Mouse (Mus musculus): ENCODE results near the gene Nr3c2.

DNA sequence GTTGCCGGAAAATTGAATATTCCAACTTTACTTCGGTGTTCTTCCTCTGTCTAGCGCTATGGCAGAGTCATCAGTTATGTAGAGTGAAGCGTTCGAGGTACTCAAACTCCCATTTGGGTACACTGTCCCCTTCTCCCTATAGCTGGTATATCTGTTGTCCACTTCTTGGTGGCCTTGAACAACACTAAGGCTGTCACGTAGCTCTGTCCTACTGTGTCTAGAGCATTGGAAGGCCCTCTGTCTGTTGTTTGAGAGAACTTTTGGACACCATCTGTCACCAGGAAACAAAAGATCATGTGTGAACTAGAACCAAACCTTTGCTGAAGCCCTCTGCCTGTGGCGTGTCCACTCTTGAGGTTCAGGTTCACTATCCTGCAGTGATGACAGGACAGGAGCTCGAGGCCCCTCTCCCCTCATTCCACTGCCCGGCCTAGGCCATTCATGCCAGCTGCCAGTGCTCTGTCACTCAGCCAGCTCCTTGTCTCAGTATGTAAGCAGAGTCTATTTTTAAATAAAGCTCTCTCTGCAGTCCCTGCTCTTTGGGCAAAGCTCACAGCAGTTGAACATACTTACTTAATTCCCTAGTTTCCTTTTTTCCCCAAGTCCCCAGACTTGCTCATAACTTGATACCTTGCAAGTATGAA lies 72.6 kb downstream of the Nr3c2 start:
- TF ChIP-seq POLR2A (IDR thresholded peaks at IDR 0.05; ENCODE audit: low read depth, low read length) (no peak), CTCF (conservative IDR thresholded peaks at IDR 0.05; ENCODE audit: insufficient read depth, insufficient read length, low read depth, low read length) (no peak)

All from kidney, adult 2 months (tissue).